Mouse (Mus musculus) midbrain, embryonic 11.5 days (tissue): ENCODE measurements at regions not wholly inside any gene's neighbourhood (a gene's known extent, or its start where the extent isn't known, plus 50 kb on each side); places are given as distances from the start of the nearest gene placed in this dataset.
"Not testable (repeated sequence)": the region's sequence is repeated elsewhere in the genome, so short reads cannot be mapped to it uniquely, and the experiment has no call there.

Experiments
- ATAC-seq: fragments of 200-750 bp; cut with Nextera tagmentation; 2 replicates; pipeline ENCODE4 v1.8.0; 2017; ENCODE audit warnings: moderate TSS enrichment, moderate library complexity; ENCODE audit not compliant: low FRiP score
- DNase-seq: peaks from one replicate; pipeline ENCODE4 v3.0.0; 2015; ENCODE audit warnings: low spot score; ENCODE audit errors: missing footprints
- H3K27ac ChIP-seq: fragments of 300-500 bp; sonication (generic); 2 replicates; pipeline ENCODE4 v1.5.1; 2014; ENCODE audit warnings: low read depth, low read length
- H3K27me3 ChIP-seq: fragments of 300-500 bp; sonication (generic); 2 replicates; pipeline ENCODE4 v1.6.1; 2014; ENCODE audit warnings: mild to moderate bottlenecking, low read length, moderate library complexity, mixed read lengths; ENCODE audit not compliant: control insufficient read depth, insufficient read depth
- H3K36me3 ChIP-seq: fragments of 300-500 bp; sonication (generic); 2 replicates; pipeline ENCODE4 v1.6.1; 2014; ENCODE audit warnings: mild to moderate bottlenecking, low read length, moderate library complexity, mixed read lengths; ENCODE audit not compliant: control insufficient read depth, insufficient read depth
- H3K4me1 ChIP-seq: fragments of 300-500 bp; sonication (generic); 2 replicates; pipeline ENCODE4 v1.6.1; 2014; ENCODE audit warnings: low read length; ENCODE audit not compliant: control insufficient read depth, insufficient read depth
- H3K4me2 ChIP-seq: fragments of 300-500 bp; sonication (generic); 2 replicates; pipeline ENCODE4 v1.6.1; 2014; ENCODE audit warnings: mild to moderate bottlenecking, moderate library complexity
- H3K4me3 ChIP-seq: fragments of 300-500 bp; sonication (generic); 2 replicates; pipeline ENCODE4 v1.5.1; 2014; ENCODE audit warnings: low read depth, low read length
- H3K9ac ChIP-seq: fragments of 300-500 bp; sonication (generic); 2 replicates; pipeline ENCODE4 v1.6.1; 2014; ENCODE audit warnings: low read length
- H3K9me3 ChIP-seq: fragments of 300-500 bp; sonication (generic); 2 replicates; pipeline ENCODE4 v1.6.1; 2016; ENCODE audit warnings: low read length; ENCODE audit not compliant: control insufficient read depth
- WGBS: fragments of 180-500 bp; shearing (Covaris S2); extraction: QIAGEN DNeasy Blood & Tissue Kit; methylation state at CpG from one replicate; pipeline ENCODE4 v1.1.7; 2014; 5-methylcytosine and 5-hydroxymethylcytosine counted together

DNA sequence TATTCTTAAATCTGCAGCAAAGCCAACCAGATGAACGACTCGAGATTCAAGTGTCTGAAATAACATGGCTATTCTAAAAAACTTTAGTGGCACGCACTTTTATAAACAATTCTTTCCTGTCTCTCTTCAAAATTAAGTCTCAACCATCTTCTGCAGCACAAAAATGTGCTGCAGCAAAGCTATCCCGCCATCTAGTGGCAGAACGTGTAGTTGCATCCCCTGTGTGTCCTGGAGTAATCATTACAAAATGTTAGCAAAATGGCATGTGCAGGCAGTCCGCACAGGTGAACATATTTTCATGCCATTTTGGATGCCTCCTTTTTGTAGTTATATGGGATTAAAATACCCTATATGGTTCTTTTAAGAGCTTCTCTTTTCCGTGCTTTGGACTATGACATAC, 293.1 kb upstream of the Slc7a14 start:
- 24% methylated on average over 7 of the region's 7 CpGs for WGBS

DNA sequence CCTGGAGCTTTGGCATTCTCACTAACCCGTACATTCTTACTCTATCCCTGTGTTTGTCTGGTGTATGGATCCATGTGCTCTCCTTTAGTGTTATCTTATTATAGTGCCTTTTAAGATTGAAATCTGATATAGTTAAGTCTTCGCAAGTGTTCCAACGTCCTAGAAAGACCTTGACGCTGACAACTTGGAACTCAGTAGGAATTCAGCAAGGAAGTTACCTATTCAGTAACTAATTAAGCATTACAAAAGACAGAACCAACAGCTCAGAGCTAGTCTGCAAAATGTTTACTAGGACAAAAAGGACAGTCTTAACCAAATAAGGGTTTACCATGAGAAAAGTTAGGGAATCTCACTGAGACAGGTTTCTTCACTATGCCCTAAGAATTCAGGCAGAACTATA, 286.4 kb upstream of the Slc7a14 start:
- H3K27ac ChIP-seq, H3K9me3 ChIP-seq, H3K4me1 ChIP-seq, DNase-seq, H3K4me2 ChIP-seq, H3K36me3 ChIP-seq, H3K27me3 ChIP-seq, H3K9ac ChIP-seq, ATAC-seq, H3K4me3 ChIP-seq: not testable (repeated sequence)
- 78% methylated on average over 4 of the region's 4 CpGs for WGBS

More for the DNA sequence above, 293.1 kb upstream of the Slc7a14 start:
- Histone ChIP-seq H3K9me3 (no peaks in the 10 kb centered on the region), H3K4me3 (no peak overlapping the region), H3K4me2 (no peak overlapping the region), H3K36me3 (no peaks in the 10 kb centered on the region), H3K9ac (no peak overlapping the region), H3K27me3 (no peaks in the 10 kb centered on the region), H3K4me1 (no peaks in the 10 kb centered on the region), H3K27ac (no peak overlapping the region)
- ATAC-seq (0 out of 2 replicates have a peak, but pooled peaks have one; percentile 48), DNase-seq (peak; percentile 97)

DNA sequence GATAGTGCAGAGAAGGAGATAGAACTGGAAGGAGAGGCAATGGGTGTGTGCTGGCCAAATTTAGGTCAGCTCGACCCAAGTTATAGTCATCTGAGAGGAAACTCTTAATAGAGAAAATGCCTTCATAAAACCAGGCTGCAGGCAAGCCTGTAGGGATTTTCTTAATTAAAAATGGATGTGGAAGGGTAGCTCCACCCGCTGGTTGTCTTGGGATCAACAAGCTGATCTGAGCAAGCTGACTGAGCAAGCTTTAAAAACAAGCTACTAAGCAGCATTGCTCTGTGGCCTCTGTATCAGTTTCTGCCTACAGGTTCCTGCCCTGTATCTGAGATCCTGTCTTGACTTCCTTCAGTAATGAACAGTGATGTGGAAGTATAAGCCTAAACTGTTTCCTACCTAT, 275.8 kb upstream of the Slc7a14 start:
- H3K9me3 ChIP-seq, result no peaks in the 10 kb centered on the region
- H3K4me2 ChIP-seq, result no peak overlapping the region
- DNase-seq, result no peak
- H3K27ac ChIP-seq, result no peak overlapping the region
- WGBS, result 62% methylated on average over 2 of the region's 2 CpGs
- H3K36me3 ChIP-seq, result no peaks in the 10 kb centered on the region
- H3K9ac ChIP-seq, result no peak overlapping the region
- no peaks in the 10 kb centered on the region for H3K4me1 ChIP-seq
- no peak for ATAC-seq
- H3K4me3 ChIP-seq, result no peak overlapping the region
- H3K27me3 ChIP-seq, result no peaks in the 10 kb centered on the region

DNA sequence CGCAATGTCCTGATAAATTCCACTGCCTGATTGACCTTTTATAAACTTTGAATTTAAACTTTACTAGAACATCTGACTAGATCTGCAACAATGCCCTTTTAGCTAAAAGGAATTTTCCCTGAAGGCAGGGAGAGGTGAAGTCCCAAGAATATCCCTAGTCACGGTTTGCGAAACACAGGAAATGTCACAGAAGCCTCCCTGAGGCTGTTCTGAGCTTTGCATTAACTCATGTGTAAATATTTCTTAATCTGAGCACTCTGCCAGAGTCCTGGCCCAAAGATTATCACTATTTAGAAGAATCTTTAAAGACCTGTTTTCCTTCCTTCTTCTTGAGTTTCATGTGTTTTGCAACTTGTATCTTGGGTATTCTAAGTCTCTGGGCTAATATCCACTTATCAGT, 263.7 kb upstream of the Slc7a14 start:
- Histone ChIP-seq H3K27ac (no peak overlapping the region), H3K9me3 (no peaks in the 10 kb centered on the region), H3K4me3 (no peak overlapping the region), H3K36me3 (no peaks in the 10 kb centered on the region), H3K4me1 (no peaks in the 10 kb centered on the region), H3K4me2 (no peak overlapping the region), H3K27me3 (no peaks in the 10 kb centered on the region), H3K9ac (no peak overlapping the region)
- 95% methylated on average over 3 of the region's 3 CpGs for WGBS
- ATAC-seq (no peak), DNase-seq (no peak)
